Mouse (Mus musculus): Measurements from ENCODE around the gene Zfp113. TPM values are rescaled to one million over a fixed set of nuclear protein-coding genes. Genes with fewer than 3 reads are reported as not detected.
"Not testable (repeated sequence)": the region's sequence is repeated elsewhere in the genome, so short reads cannot be mapped to it uniquely, and the experiment has no call there.

The Zfp113 gene
- polyA plus RNA-seq, 1 experiment from 2014 or later, result 38.9 TPM

GRCm38 (mm10) chr5:138116255-138117198 lies 39.0 kb downstream of the Zfp113 start, which contains the start of gene Zscan21:
Gene Zscan21 (plus strand): TSS chr5:138116903.
- peak; percentile 90 for DNase-seq (ENCODE audit: low spot score)
- H3K4me3 ChIP-seq, result peak within 1 kb of the TSS; percentile 71
- 7% methylated on average over 38 of the region's 38 CpGs for WGBS

GRCm38 (mm10) chr5:138109847-138110396 lies 45.6 kb downstream of the Zfp113 start:
- not testable (repeated sequence) for H3K27ac ChIP-seq; H3K4me3 ChIP-seq; H3K27me3 ChIP-seq (ENCODE audit: insufficient read depth, poor library complexity, severe bottlenecking); DNase-seq (ENCODE audit: low spot score); H3K9me3 ChIP-seq; H3K4me1 ChIP-seq (replicated peaks)
- peaks cover 11% of the 10 kb centered on the region for H3K36me3 ChIP-seq
- 63% methylated on average over 4 of the region's 4 CpGs for WGBS

More at GRCm38 (mm10) chr5:138116255-138117198, 39.0 kb downstream of the Zfp113 start, which contains the start of gene Zscan21:
- no peaks in the 10 kb centered on the region for H3K27me3 ChIP-seq (ENCODE audit: insufficient read depth, poor library complexity, severe bottlenecking)
- H3K9me3 ChIP-seq, result no peaks in the 10 kb centered on the region
- peak within 1 kb of the TSS; percentile 94 for H3K27ac ChIP-seq
- H3K4me1 ChIP-seq (replicated peaks), result peaks cover 16% of the 10 kb centered on the region
- H3K36me3 ChIP-seq, result peaks cover 25% of the 10 kb centered on the region

DNA sequence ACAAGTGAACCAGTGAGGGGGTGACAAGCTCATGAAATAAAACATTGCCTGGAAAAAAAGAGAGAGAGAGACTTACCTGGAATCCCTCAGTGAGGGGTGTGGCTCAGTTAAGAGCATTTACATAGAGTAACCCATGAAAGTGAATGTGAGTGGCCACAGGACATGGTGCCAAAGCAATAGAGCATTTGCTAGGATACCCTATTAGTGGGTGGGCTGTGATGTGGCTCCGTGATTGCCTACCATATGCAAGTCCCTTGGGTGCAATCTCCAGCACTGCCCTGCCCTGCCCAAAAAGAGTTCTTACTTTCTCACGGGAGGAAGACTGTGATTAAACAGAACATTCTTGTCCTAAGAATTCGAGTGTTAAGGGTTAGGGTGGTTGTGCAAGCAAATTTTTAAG lies 48.4 kb downstream of the Zfp113 start:
- 65% methylated on average over 3 of the region's 3 CpGs for WGBS
- Histone ChIP-seq H3K4me3 (no peak overlapping the region), H3K27me3 (ENCODE audit: insufficient read depth, poor library complexity, severe bottlenecking) (no peaks in the 10 kb centered on the region), H3K4me1 (replicated peaks) (peaks cover 7% of the 10 kb centered on the region; the same call in 1 of the 2 replicates), H3K9me3 (no peaks in the 10 kb centered on the region), H3K27ac (no peak overlapping the region), H3K36me3 (peaks cover 39% of the 10 kb centered on the region)
- no peak for DNase-seq (ENCODE audit: low spot score)

DNA sequence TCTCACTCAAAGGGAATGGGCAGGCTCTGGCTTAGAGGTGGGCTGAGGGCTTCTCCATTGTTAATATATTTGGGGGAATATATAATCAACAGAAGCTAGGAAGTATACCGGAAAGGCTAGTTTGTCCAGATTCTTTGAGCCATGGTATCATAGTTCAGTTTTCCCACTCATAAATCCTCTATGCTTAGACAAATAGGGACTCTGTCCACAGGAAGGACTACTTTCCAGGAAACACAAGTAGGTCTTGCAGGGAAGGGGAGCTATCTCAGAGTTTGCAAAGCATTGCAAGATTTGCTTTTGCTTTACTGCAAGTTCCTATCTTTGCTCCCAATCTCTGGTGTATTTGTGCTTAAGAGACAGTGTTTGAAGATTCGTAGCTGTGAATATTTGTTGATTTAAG lies 50.6 kb downstream of the Zfp113 start:
- peaks cover 60% of the 10 kb centered on the region for H3K36me3 ChIP-seq
- no peaks in the 10 kb centered on the region for H3K27me3 ChIP-seq (ENCODE audit: insufficient read depth, poor library complexity, severe bottlenecking)
- H3K9me3 ChIP-seq, result no peaks in the 10 kb centered on the region
- H3K4me1 ChIP-seq (replicated peaks), result peaks cover 7% of the 10 kb centered on the region; the same call in 1 of the 2 replicates
- 94% methylated on average over 2 of the region's 2 CpGs for WGBS
- no peak for DNase-seq (ENCODE audit: low spot score)
- H3K27ac ChIP-seq, result no peak overlapping the region
- no peak overlapping the region for H3K4me3 ChIP-seq

- Histone ChIP-seq H3K9me3 (no peaks in the 10 kb centered on the region), H3K27me3 (ENCODE audit: insufficient read depth, poor library complexity, severe bottlenecking) (no peaks in the 10 kb centered on the region), H3K36me3 (peaks cover 75% of the 10 kb centered on the region), H3K27ac (no peak overlapping the region), H3K4me3 (no peak overlapping the region), H3K4me1 (replicated peaks) (no peaks in the 10 kb centered on the region)
- no peak for DNase-seq (ENCODE audit: low spot score)
- 94% methylated on average over 6 of the region's 6 CpGs for WGBS
These were observed 61.1 kb downstream of the Zfp113 start for GRCm38 (mm10) chr5:138094474-138094873.

- H3K36me3 ChIP-seq, result peaks cover 75% of the 10 kb centered on the region
- 92% methylated on average over 4 of the region's 4 CpGs for WGBS
- H3K27me3 ChIP-seq (ENCODE audit: insufficient read depth, poor library complexity, severe bottlenecking), result no peaks in the 10 kb centered on the region
- H3K9me3 ChIP-seq, result no peaks in the 10 kb centered on the region
- no peak for DNase-seq (ENCODE audit: low spot score)
- H3K4me1 ChIP-seq (replicated peaks), result no peaks in the 10 kb centered on the region
- H3K27ac ChIP-seq, result no peak overlapping the region
- H3K4me3 ChIP-seq, result no peak overlapping the region
These were observed 62.8 kb downstream of the Zfp113 start for GRCm38 (mm10) chr5:138092771-138093170.

DNA sequence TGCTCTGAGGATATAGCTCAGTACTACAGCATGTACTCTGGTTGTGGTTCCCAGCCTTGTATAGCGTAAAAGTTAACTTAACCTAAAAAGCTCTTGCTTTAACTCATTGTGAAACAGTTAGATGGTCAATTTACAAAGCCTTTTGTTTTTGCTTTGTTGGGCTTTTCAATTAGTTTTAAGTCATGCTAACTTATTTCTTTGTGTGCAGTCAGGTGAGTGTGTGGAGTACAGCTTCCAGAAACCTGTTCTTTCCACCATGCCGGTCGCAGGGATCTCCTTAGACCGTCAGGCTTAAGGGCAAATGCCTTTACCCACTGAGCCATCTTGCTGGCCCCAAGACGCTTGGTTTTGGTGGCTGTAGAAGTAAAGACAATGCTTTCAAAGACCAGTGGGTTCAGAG lies 64.8 kb downstream of the Zfp113 start:
- Histone ChIP-seq H3K27me3 (ENCODE audit: insufficient read depth, poor library complexity, severe bottlenecking) (no peaks in the 10 kb centered on the region), H3K27ac (no peak overlapping the region), H3K9me3 (no peaks in the 10 kb centered on the region), H3K4me1 (replicated peaks) (peaks cover 11% of the 10 kb centered on the region), H3K4me3 (no peak overlapping the region), H3K36me3 (peaks cover 65% of the 10 kb centered on the region)
- 95% methylated on average over 5 of the region's 5 CpGs for WGBS
- no peak for DNase-seq (ENCODE audit: low spot score)

GRCm38 (mm10) chr5:138090271-138090670 lies 65.3 kb downstream of the Zfp113 start:
- DNase-seq (ENCODE audit: low spot score), result no peak
- Histone ChIP-seq H3K9me3 (no peaks in the 10 kb centered on the region), H3K27ac (no peak overlapping the region), H3K4me3 (no peak overlapping the region), H3K27me3 (ENCODE audit: insufficient read depth, poor library complexity, severe bottlenecking) (no peaks in the 10 kb centered on the region), H3K4me1 (replicated peaks) (peaks cover 11% of the 10 kb centered on the region), H3K36me3 (peaks cover 60% of the 10 kb centered on the region)
- WGBS, result 85% methylated on average over 3 of the region's 3 CpGs

MicroRNAs encoded within 50 kb of the gene (microRNA counts, 519-probe panel; counts per million panel counts)
- microRNA mmu-miR-106b (4,299 counts per million, percentile 90 among the panel's probes with 10 or more counts), microRNA mmu-miR-25 (6,653 counts per million, percentile 99 among the panel's probes with 10 or more counts), microRNA mmu-miR-93 (5,094 counts per million, percentile 95 among the panel's probes with 10 or more counts)

Other genes starting within 250 kb of the Zfp113 start
- gene Cyp3a13, start 234.1 kb downstream of the Zfp113 start, polyA plus RNA-seq (2016; fragmentation: Nextera tagmentation; extraction: Ambion mirVana), result not detected in 2 replicates
- 0.10 and 0.30 TPM in 2 replicates for gene Gjc3, start 192.6 kb downstream of the Zfp113 start, polyA plus RNA-seq (2016; fragmentation: Nextera tagmentation; extraction: Ambion mirVana)
- gene Azgp1, start 174.2 kb downstream of the Zfp113 start, polyA plus RNA-seq (2016; fragmentation: Nextera tagmentation; extraction: Ambion mirVana), result not detected in 2 replicates
- not detected in 2 replicates for gene Smok3a, start 134.5 kb downstream of the Zfp113 start, polyA plus RNA-seq (2016; fragmentation: Nextera tagmentation; extraction: Ambion mirVana)
- not detected in 2 replicates for gene Smok3b, start 134.3 kb downstream of the Zfp113 start, polyA plus RNA-seq (2016; fragmentation: Nextera tagmentation; extraction: Ambion mirVana)
- not detected in 2 replicates for gene Smok3c, start 102.5 kb downstream of the Zfp113 start, polyA plus RNA-seq (2016; fragmentation: Nextera tagmentation; extraction: Ambion mirVana)
- gene Zkscan1, start 70.7 kb downstream of the Zfp113 start, polyA plus RNA-seq (2016; fragmentation: Nextera tagmentation; extraction: Ambion mirVana), result 24.5 and 26.3 TPM in 2 replicates
- gene Zscan21, start 38.8 kb downstream of the Zfp113 start, polyA plus RNA-seq (2016; fragmentation: Nextera tagmentation; extraction: Ambion mirVana), result 105 and 109 TPM in 2 replicates
- gene Cops6, start 5.3 kb upstream of the Zfp113 start, polyA plus RNA-seq (2016; fragmentation: Nextera tagmentation; extraction: Ambion mirVana), result 354 and 372 TPM in 2 replicates
- gene Ap4m1, start 16.3 kb upstream of the Zfp113 start, polyA plus RNA-seq (2016; fragmentation: Nextera tagmentation; extraction: Ambion mirVana), result 26.2 and 29.7 TPM in 2 replicates
- gene Mcm7, start 16.7 kb upstream of the Zfp113 start, polyA plus RNA-seq (2016; fragmentation: Nextera tagmentation; extraction: Ambion mirVana), result 324 and 361 TPM in 2 replicates
- 128 and 136 TPM in 2 replicates for gene Taf6, start 31.7 kb upstream of the Zfp113 start, polyA plus RNA-seq (2016; fragmentation: Nextera tagmentation; extraction: Ambion mirVana)
- 50.7 and 52.2 TPM in 2 replicates for gene Cnpy4, start 31.7 kb upstream of the Zfp113 start, polyA plus RNA-seq (2016; fragmentation: Nextera tagmentation; extraction: Ambion mirVana)
- 8.8 and 11.8 TPM in 2 replicates for gene Mblac1, start 38.6 kb upstream of the Zfp113 start, polyA plus RNA-seq (2016; fragmentation: Nextera tagmentation; extraction: Ambion mirVana)
- not detected in 2 replicates for gene Nxpe5, start 70.2 kb upstream of the Zfp113 start, polyA plus RNA-seq (2016; fragmentation: Nextera tagmentation; extraction: Ambion mirVana)
- 49.5 and 63.6 TPM in 2 replicates for gene Lamtor4, start 99.7 kb upstream of the Zfp113 start, polyA plus RNA-seq (2016; fragmentation: Nextera tagmentation; extraction: Ambion mirVana)
- gene BC037034, start 108.3 kb upstream of the Zfp113 start, polyA plus RNA-seq (2016; fragmentation: Nextera tagmentation; extraction: Ambion mirVana), result 6.3 and 10.1 TPM in 2 replicates
- gene Gal3st4, start 117.1 kb upstream of the Zfp113 start, polyA plus RNA-seq (2016; fragmentation: Nextera tagmentation; extraction: Ambion mirVana), result 7.9 and 8.5 TPM in 2 replicates
- gene Gm43720, start 124.2 kb upstream of the Zfp113 start, polyA plus RNA-seq (2016; fragmentation: Nextera tagmentation; extraction: Ambion mirVana), result 0.13 and 0.26 TPM in 2 replicates
- 48.0 and 95.4 TPM in 2 replicates for gene Gpc2, start 124.3 kb upstream of the Zfp113 start, polyA plus RNA-seq (2016; fragmentation: Nextera tagmentation; extraction: Ambion mirVana)
- 3.4 and 3.9 TPM in 2 replicates for gene Stag3, start 124.5 kb upstream of the Zfp113 start, polyA plus RNA-seq (2016; fragmentation: Nextera tagmentation; extraction: Ambion mirVana)
- 0.14 TPM in 1 of 2 replicates, not detected in the other for gene Pvrig, start 186.2 kb upstream of the Zfp113 start, polyA plus RNA-seq (2016; fragmentation: Nextera tagmentation; extraction: Ambion mirVana)

All from hindbrain, embryonic 10.5 days (tissue).